Mouse (Mus musculus) midbrain, embryonic 10.5 days (tissue): Measurements from ENCODE around the gene Avp. TPM values are rescaled to one million over a fixed set of nuclear protein-coding genes. Genes with fewer than 3 reads are reported as not detected.
A peak's percentile ranks its signal among the peaks of the same experiment; 100 is the strongest.

Experiments
- DNase-seq: peaks from one replicate; pipeline ENCODE4 v3.0.0-alpha.2; 2017; ENCODE audit warnings: low spot score
- H3K27ac ChIP-seq: fragments of 300-500 bp; sonication (generic); replicated peaks from 2 replicates; pipeline ENCODE4 v1.5.1; 2016; ENCODE audit warnings: mild to moderate bottlenecking
- H3K27me3 ChIP-seq: fragments of 300-500 bp; sonication (generic); 2 replicates; pipeline ENCODE4 v1.6.1; 2016; ENCODE audit warnings: low read depth, mild to moderate bottlenecking; ENCODE audit not compliant: poor library complexity, severe bottlenecking
- H3K36me3 ChIP-seq: fragments of 300-500 bp; sonication (generic); 2 replicates; pipeline ENCODE4 v1.6.1; 2016; ENCODE audit warnings: mild to moderate bottlenecking, moderate library complexity
- H3K4me1 ChIP-seq: fragments of 300-500 bp; sonication (generic); 2 replicates; pipeline ENCODE4 v1.6.1; 2016
- H3K4me3 ChIP-seq: fragments of 300-500 bp; sonication (generic); 2 replicates; pipeline ENCODE4 v1.5.1; 2016; ENCODE audit warnings: mild to moderate bottlenecking, moderate library complexity
- H3K9me3 ChIP-seq: fragments of 300-500 bp; sonication (generic); replicated peaks from 2 replicates; pipeline ENCODE4 v1.6.1; 2016; ENCODE audit warnings: mild to moderate bottlenecking
- WGBS: fragments of 180-500 bp; shearing (Covaris S2); methylation state at CpG from one replicate; pipeline ENCODE4 v1.1.7; 2016; 5-methylcytosine and 5-hydroxymethylcytosine counted together
- polyA plus RNA-seq: library from polyadenylated mRNA; unstranded; fragments of >200 nt; fragmentation: Nextera tagmentation; extraction: Ambion mirVana; gene quantifications from 2 replicates; pipeline ENCODE4 v1.2.1, GENCODE M21; 2016

The Avp gene
- not detected in 2 replicates for polyA plus RNA-seq

GRCm38 (mm10) chr2:130582552-130582951 is at the start of gene Avp:
TSS of gene Avp (minus strand) at chr2:130582554.
- DNase-seq = no peak
- H3K9me3 ChIP-seq = no peaks in the 10 kb centered on the region
- H3K36me3 ChIP-seq = no peaks in the 10 kb centered on the region
- H3K4me3 ChIP-seq = no peak within 1 kb of the TSS
- H3K27me3 ChIP-seq = peaks cover 70% of the 10 kb centered on the region
- 43% methylated on average over 10 of the region's 10 CpGs for WGBS
- no peak within 1 kb of the TSS for H3K27ac ChIP-seq
- peaks cover 20% of the 10 kb centered on the region for H3K4me1 ChIP-seq

- Histone ChIP-seq H3K27me3 (peaks cover 41% of the 10 kb centered on the region), H3K9me3 (no peaks in the 10 kb centered on the region), H3K4me1 (peaks cover 46% of the 10 kb centered on the region), H3K4me3 (peak within 1 kb of the TSS; percentile 93), H3K27ac (peak within 1 kb of the TSS; percentile 92), H3K36me3 (peaks cover 37% of the 10 kb centered on the region)
- peak; percentile 85 for DNase-seq
- WGBS = under 1% methylated on average over 25 of the region's 25 CpGs
Measured at GRCm38 (mm10) chr2:130629839-130630203, 47.5 kb upstream of the Avp start, which contains the start of the genes Fastkd5 and Ubox5. TSS of gene Fastkd5 (minus strand) at chr2:130630027. TSS of gene Ubox5 (minus strand) at chr2:130630038.

DNA sequence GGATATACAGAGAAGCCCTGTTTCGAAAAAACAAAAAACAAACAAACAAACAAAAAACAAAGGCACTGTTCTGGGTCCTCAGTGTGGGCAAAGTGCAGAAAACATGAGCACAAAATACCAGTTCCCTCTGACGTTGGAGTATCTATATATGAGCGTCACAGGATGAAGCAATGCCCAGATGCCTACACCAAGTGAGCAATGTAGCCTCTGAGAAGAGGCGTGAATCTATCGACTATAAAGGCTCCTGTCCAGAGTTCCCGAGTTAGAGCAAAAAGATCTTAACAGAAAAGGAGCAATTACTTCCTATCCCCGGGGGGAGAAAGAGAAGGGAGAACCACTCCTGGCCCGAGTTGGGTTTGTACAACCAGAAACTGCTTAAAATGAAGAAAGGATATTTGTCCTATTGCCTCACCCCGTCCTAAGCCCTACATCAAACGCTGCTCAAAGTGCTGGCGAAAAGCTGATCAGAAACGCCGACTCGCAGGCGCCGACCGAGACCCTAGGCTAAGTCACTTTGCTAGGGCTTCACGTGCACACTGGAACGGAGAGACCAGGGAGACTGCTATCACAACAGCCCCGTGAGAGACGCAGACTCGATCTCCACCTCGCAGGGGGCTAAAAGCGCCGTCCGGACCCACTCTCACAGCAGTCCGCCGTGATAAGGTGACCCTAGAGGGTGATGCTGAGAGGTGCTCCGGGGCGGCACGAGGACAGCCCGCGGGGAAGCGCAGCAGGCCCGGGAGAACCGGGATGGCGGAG is 46.9 kb upstream of the Avp start:
- H3K27me3 ChIP-seq = peaks cover 35% of the 10 kb centered on the region
- peak overlapping the region; percentile 93 for H3K4me3 ChIP-seq
- H3K9me3 ChIP-seq = no peaks in the 10 kb centered on the region
- H3K4me1 ChIP-seq = peaks cover 40% of the 10 kb centered on the region
- WGBS = 3% methylated on average over 37 of the region's 37 CpGs
- peaks cover 42% of the 10 kb centered on the region for H3K36me3 ChIP-seq
- no peak for DNase-seq
- H3K27ac ChIP-seq = peak overlapping the region; percentile 92

DNA sequence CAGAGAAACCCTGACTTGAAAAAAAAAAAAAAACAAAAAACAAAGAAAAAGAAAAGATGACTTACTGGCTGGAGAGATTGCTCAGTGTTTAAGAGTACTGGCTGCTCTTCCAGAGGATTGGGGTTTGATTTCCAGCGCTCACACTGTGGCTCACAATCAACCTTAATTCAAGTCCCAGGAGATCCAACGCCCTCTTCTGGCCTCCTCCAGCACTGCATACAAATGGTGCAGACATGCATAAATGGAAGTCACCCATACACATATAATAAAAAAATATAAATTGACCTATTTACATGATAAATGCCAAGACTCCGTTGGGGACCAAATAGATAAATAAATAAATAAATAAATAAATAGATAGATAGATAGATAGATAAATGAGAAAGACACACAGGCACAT is 46.1 kb upstream of the Avp start:
- Histone ChIP-seq H3K27ac (no peak overlapping the region), H3K4me3 (peak overlapping the region; percentile 93), H3K27me3 (peaks cover 27% of the 10 kb centered on the region), H3K36me3 (peaks cover 51% of the 10 kb centered on the region), H3K4me1 (peaks cover 32% of the 10 kb centered on the region), H3K9me3 (no peaks in the 10 kb centered on the region)
- 59% methylated on average over 3 of the region's 3 CpGs for WGBS
- DNase-seq = no peak

DNA sequence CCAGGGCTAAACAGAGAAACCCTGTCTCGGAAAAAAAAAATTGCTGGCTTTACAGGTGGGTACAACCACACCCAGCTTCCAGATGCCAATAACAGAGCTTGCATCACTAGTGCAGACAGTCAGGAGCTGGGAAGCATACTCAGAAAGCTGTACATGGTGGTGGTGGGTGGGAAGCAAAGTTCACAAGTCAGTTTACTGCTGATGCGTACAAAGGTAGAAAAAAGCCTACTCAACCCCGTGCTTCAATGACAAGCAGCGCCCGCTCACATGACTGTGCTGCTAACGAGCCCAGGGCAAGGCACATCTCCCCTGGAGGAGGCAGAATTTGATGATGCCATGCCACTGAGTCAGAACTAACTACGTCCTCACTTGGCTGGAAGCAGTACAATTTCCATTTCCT is 36.6 kb upstream of the Avp start:
- Histone ChIP-seq H3K27me3 (no peaks in the 10 kb centered on the region), H3K9me3 (no peaks in the 10 kb centered on the region), H3K36me3 (peaks cover 84% of the 10 kb centered on the region), H3K4me3 (no peak overlapping the region), H3K27ac (no peak overlapping the region), H3K4me1 (no peaks in the 10 kb centered on the region)
- DNase-seq = no peak
- 93% methylated on average over 7 of the region's 7 CpGs for WGBS

GRCm38 (mm10) chr2:130613091-130613490 is 30.7 kb upstream of the Avp start:
- 68% methylated on average over 3 of the region's 3 CpGs for WGBS
- no peaks in the 10 kb centered on the region for H3K4me1 ChIP-seq
- no peaks in the 10 kb centered on the region for H3K9me3 ChIP-seq
- H3K4me3 ChIP-seq = no peak overlapping the region
- H3K27ac ChIP-seq = no peak overlapping the region
- DNase-seq = no peak
- H3K27me3 ChIP-seq = no peaks in the 10 kb centered on the region
- H3K36me3 ChIP-seq = peaks cover 53% of the 10 kb centered on the region

DNA sequence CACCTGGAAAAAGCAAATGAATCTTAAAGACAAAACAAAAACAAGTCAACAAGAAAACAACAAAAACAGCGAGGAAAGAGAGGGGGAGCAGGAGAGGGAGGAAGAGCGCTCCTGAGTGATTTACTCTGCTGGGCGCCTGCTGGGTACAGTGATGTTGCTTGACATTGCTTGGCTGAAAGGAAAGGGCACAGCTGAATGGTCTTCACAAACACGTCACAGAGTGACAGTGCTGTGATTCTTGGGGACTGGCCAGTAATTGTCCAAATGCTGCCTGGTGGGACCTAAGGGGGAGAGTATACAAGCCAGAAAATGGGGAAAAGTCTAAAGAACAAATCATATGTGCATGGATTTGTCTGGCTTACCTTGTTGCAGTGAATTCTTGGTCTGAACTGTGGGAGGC is 19.8 kb upstream of the Avp start:
- Histone ChIP-seq H3K9me3 (no peaks in the 10 kb centered on the region), H3K27me3 (no peaks in the 10 kb centered on the region), H3K27ac (no peak overlapping the region), H3K4me1 (no peaks in the 10 kb centered on the region), H3K36me3 (peaks cover 71% of the 10 kb centered on the region), H3K4me3 (no peak overlapping the region)
- no peak for DNase-seq
- WGBS = 92% methylated on average over 4 of the region's 4 CpGs

DNA sequence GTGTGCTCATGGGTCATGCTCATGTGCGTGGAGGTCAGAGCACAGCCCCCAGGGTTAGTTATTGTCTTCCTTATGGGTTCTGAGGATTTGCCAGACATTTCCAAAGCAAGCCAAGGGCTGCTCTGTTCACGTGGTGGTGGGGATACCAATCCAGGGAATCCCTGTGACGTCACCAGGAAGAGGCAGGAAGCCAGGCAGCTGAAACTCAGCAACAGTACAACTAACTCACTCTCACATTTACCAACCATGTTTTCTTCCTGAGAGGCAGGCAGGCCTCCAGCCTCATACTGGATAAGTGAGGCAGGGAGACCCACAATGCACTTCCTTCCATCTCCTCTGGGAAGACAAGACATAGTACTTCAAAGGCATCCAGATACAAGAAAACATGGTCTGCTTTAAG is 16.0 kb upstream of the Avp start:
- 79% methylated on average over 3 of the region's 3 CpGs for WGBS
- no peak overlapping the region for H3K27ac ChIP-seq
- H3K9me3 ChIP-seq = no peaks in the 10 kb centered on the region
- H3K4me3 ChIP-seq = no peak overlapping the region
- DNase-seq = no peak
- peaks cover 90% of the 10 kb centered on the region for H3K36me3 ChIP-seq
- H3K27me3 ChIP-seq = no peaks in the 10 kb centered on the region
- no peaks in the 10 kb centered on the region for H3K4me1 ChIP-seq

DNA sequence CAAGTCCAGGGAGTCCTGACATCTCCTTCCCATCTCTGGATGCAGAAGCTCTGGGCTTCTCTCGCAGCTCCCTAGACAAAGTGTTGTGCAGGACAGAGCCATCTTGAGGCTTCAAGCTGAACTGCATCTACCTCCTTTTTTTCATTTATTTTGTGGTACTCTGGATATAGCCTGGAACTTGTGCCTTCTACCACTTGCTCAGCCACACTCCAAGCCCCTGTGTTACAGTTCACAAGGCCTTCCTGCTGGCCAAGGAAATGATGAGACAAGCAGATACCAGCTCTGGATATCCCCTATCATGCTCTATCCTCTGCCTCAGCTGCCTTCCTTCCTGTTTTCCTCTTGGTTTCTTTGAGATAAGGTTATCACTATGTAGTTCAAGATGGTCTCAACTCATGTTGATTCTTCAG is 15.3 kb upstream of the Avp start:
- H3K4me3 ChIP-seq = no peak overlapping the region
- no peak for DNase-seq
- no peaks in the 10 kb centered on the region for H3K9me3 ChIP-seq
- no peak overlapping the region for H3K27ac ChIP-seq
- no peaks in the 10 kb centered on the region for H3K4me1 ChIP-seq
- 36% methylated on average over 1 of the region's 1 CpGs for WGBS
- H3K36me3 ChIP-seq = peaks cover 86% of the 10 kb centered on the region
- no peaks in the 10 kb centered on the region for H3K27me3 ChIP-seq

DNA sequence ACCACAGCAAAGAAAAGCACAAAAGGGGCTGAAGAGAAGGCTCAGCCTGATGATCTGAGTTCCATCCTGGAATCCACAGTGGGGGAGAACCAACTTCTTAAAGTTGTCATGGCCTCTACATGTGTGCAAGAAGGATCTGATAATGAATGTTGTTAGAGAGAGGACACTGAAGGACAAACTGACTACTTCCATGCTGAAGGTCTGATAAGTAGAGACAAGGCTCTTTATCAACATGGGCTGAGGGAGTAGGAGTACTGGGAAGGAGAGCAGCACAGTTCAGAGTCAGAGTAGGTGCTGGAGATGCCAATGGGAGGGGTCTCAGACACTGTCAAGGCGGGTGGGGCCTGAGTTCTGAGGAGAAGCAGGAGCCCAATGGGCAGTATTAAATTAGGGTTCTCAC is 13.2 kb upstream of the Avp start:
- Histone ChIP-seq H3K27me3 (no peaks in the 10 kb centered on the region), H3K27ac (no peak overlapping the region), H3K4me1 (no peaks in the 10 kb centered on the region), H3K4me3 (no peak overlapping the region), H3K9me3 (no peaks in the 10 kb centered on the region), H3K36me3 (peaks cover 88% of the 10 kb centered on the region)
- no peak for DNase-seq
- 83% methylated on average over 1 of the region's 1 CpGs for WGBS

GRCm38 (mm10) chr2:130591016-130591415 is 8.7 kb upstream of the Avp start:
- H3K9me3 ChIP-seq = no peaks in the 10 kb centered on the region
- peaks cover 49% of the 10 kb centered on the region for H3K36me3 ChIP-seq
- WGBS = 91% methylated on average over 2 of the region's 2 CpGs
- DNase-seq = no peak
- no peak overlapping the region for H3K4me3 ChIP-seq
- no peaks in the 10 kb centered on the region for H3K27me3 ChIP-seq
- no peaks in the 10 kb centered on the region for H3K4me1 ChIP-seq
- no peak overlapping the region for H3K27ac ChIP-seq

- no peak overlapping the region for H3K4me3 ChIP-seq
- H3K27ac ChIP-seq = no peak overlapping the region
- no peak for DNase-seq
- WGBS = 93% methylated on average over 2 of the region's 2 CpGs
- no peaks in the 10 kb centered on the region for H3K9me3 ChIP-seq
- H3K27me3 ChIP-seq = no peaks in the 10 kb centered on the region
- peaks cover 36% of the 10 kb centered on the region for H3K36me3 ChIP-seq
- H3K4me1 ChIP-seq = no peaks in the 10 kb centered on the region
Measured at GRCm38 (mm10) chr2:130589761-130590160, 7.4 kb upstream of the Avp start.

DNA sequence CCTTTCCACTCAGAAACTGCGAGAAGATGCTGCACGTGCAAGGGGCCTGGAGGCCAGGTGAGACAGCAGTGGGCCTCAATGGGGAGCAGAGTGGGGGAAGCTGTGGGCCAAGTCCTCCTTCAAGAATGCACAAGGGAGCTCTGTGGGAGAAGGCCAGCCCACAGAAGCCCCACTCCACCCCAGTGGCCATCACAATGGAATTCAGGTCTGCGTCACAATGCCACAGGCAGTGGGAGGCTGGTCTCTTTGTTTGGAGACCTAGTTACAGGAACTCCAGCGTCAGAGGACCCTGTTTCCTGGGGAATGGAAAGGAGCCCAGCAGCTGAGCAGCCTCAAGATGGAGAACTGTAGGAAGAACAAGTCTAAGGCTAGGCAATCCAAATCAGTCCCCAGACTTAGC is 6.8 kb upstream of the Avp start:
- H3K4me3 ChIP-seq = no peak overlapping the region
- no peaks in the 10 kb centered on the region for H3K4me1 ChIP-seq
- WGBS = 65% methylated on average over 4 of the region's 4 CpGs
- DNase-seq = no peak
- H3K27me3 ChIP-seq = peaks cover 4% of the 10 kb centered on the region
- H3K27ac ChIP-seq = no peak overlapping the region
- H3K36me3 ChIP-seq = peaks cover 32% of the 10 kb centered on the region
- no peaks in the 10 kb centered on the region for H3K9me3 ChIP-seq
